Mouse (Mus musculus) heart, postnatal 0 days (tissue): ENCODE measurements around the gene Zfhx3. TPM values are rescaled to one million over a fixed set of nuclear protein-coding genes. Genes with fewer than 3 reads are reported as not detected.

ENCODE experiments used
- ATAC-seq: fragments of 200-750 bp; cut with Nextera tagmentation; 2 replicates; pipeline ENCODE4 v1.8.0; 2017; ENCODE audit warnings: low read depth, moderate number of reproducible peaks, moderate library complexity; ENCODE audit not compliant: insufficient read depth
- DNase-seq: peaks from one replicate; pipeline ENCODE4 v3.0.0-alpha.2; 2016; ENCODE audit warnings: low spot score
- H3K27ac ChIP-seq: fragments of 300-500 bp; sonication (generic); 2 replicates; pipeline ENCODE4 v1.5.1; 2014; ENCODE audit warnings: low read depth, mild to moderate bottlenecking
- H3K27me3 ChIP-seq: fragments of 300-500 bp; sonication (generic); 2 replicates; pipeline ENCODE4 v1.6.1; 2014; ENCODE audit warnings: low read length, mixed read lengths; ENCODE audit not compliant: control insufficient read depth, insufficient read depth
- H3K36me3 ChIP-seq: fragments of 300-500 bp; sonication (generic); replicated peaks from 2 replicates; pipeline ENCODE4 v1.6.1; 2014; ENCODE audit warnings: low read length, mixed read lengths; ENCODE audit not compliant: control insufficient read depth, insufficient read depth
- H3K4me1 ChIP-seq: fragments of 300-500 bp; sonication (generic); 2 replicates; pipeline ENCODE4 v1.6.1; 2014; ENCODE audit warnings: antibody characterized with exemption; ENCODE audit not compliant: control insufficient read depth, insufficient read depth
- H3K4me2 ChIP-seq: fragments of 300-500 bp; sonication (generic); 2 replicates; pipeline ENCODE4 v1.6.1; 2014; ENCODE audit warnings: low read depth, mild to moderate bottlenecking, low read length, moderate library complexity
- H3K4me3 ChIP-seq: fragments of 300-500 bp; sonication (generic); 2 replicates; pipeline ENCODE4 v1.5.1; 2014; ENCODE audit warnings: low read depth, low read length
- H3K9ac ChIP-seq: fragments of 300-500 bp; sonication (generic); replicated peaks from 2 replicates; pipeline ENCODE4 v1.6.1; 2014; ENCODE audit warnings: low read depth, low read length, mixed read lengths
- H3K9me3 ChIP-seq: fragments of 300-500 bp; sonication (generic); replicated peaks from 2 replicates; pipeline ENCODE4 v1.6.1; 2016; ENCODE audit warnings: low read length; ENCODE audit not compliant: control insufficient read depth
- CTCF ChIP-seq: IDR thresholded peaks from 2 replicates; pipeline ENCODE4 v1.5.1; 2016; ENCODE audit warnings: antibody characterized with exemption, control low read depth, low read depth
- EP300 ChIP-seq: IDR thresholded peaks from 2 replicates; pipeline ENCODE4 v1.6.1; 2016; ENCODE audit warnings: antibody characterized with exemption, low read depth
- WGBS: fragments of 180-500 bp; shearing (Covaris S2); extraction: QIAGEN DNeasy Blood & Tissue Kit; methylation state at CpG from one replicate; pipeline ENCODE4 v1.1.7; 2014; 5-methylcytosine and 5-hydroxymethylcytosine counted together
- polyA plus RNA-seq: library from polyadenylated mRNA; unstranded; fragments of >200 nt; fragmentation: Nextera tagmentation; extraction: Ambion mirVana; gene quantifications from 2 replicates; pipeline ENCODE4 v1.2.1, GENCODE M21; 2015
- total RNA-seq: library from RNA; depleted of rRNA; stranded (reverse); fragments of >200 nt; gene quantifications from 2 replicates; pipeline ENCODE4 v1.2.3, GENCODE M21; 2014; ENCODE audit warnings: low replicate concordance

The Zfhx3 gene
- total and polyA plus RNA-seq, 2 experiments from 2014 or later, result 2.0 to 2.5 TPM

DNA sequence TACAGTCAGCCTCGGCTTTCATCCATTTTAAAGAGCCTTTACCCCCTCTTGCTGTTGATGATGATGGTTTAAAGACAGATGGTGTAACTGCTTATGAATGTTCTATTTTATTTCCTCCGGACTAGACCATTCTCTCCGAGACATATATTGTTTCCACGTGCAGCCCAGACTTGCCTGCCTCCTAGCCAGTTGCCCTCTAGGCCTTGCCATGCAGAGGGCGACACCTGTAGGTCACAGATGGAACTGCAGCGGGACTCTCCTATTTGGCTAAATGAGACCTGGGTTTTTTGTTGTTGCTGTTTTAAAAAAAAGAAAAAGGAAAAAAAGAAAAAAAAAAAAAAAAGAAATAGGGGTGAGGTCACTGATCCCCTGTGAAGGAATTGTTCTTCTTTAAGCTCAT lies 969.1 kb downstream of the Zfhx3 start:
- Histone ChIP-seq H3K4me3 (no peak overlapping the region), H3K27me3 (no peaks in the 10 kb centered on the region), H3K4me2 (no peak overlapping the region), H3K9me3 (no peaks in the 10 kb centered on the region), H3K9ac (no peak overlapping the region), H3K27ac (peak overlapping the region; percentile 53; the same call in 1 of the 2 replicates), H3K4me1 (peaks cover 15% of the 10 kb centered on the region), H3K36me3 (no peaks in the 10 kb centered on the region)
- DNase-seq (peak; percentile 78), ATAC-seq (peak; percentile 57; the same call in 1 of the 2 replicates)
- 14% methylated on average over 6 of the region's 6 CpGs for WGBS
- TF ChIP-seq CTCF (peak; percentile 99), EP300 (no peak)

DNA sequence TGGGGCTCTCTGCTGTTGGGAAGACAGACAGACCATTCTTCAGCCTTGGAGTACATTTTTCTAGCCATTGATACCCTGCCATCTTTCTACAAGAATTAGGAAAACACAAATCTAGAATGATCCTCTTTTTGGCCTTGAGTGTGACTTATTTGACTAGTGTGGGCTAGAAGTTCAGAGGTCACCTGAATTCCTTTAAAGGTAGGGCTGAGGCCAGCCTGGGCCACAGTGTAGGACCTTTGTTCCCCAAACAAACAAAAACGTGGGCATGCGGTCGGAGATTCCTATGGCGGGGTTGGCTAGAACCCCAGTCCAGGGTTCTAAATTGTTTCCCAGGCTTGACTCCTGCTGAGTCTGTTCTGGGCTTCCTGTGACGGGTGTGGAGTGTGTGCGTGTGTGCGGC lies 970.6 kb downstream of the Zfhx3 start:
- 88% methylated on average over 7 of the region's 7 CpGs for WGBS

DNA sequence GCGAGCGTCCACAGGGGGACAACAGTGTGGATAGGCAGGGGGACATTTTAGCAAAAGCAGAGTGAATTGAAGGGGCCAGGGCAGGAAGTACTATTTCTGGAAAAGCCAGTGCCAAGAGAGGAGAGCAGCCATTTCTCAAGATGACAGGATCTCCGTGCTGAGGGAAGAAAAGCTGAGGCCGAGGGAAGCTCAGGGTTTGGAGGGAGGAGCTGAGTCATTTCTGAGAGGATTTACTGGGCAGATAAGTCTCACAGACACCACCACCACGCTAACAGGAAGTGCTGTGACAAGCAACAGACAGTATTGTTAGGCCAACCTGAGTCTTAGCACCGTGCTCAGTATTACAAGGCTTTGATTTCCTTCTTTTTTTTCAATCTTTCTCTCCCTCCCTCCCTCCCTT lies 973.0 kb downstream of the Zfhx3 start:
- ATAC-seq (no peak; the same call in 1 of the 2 replicates), DNase-seq (no peak)
- WGBS, result 30% methylated on average over 6 of the region's 6 CpGs
- H3K4me1 ChIP-seq, result peaks cover 14% of the 10 kb centered on the region
- H3K9ac ChIP-seq, result no peak overlapping the region
- no peaks in the 10 kb centered on the region for H3K36me3 ChIP-seq
- no peak overlapping the region for H3K4me3 ChIP-seq
- no peak overlapping the region for H3K4me2 ChIP-seq
- TF ChIP-seq EP300 (no peak), CTCF (no peak)
- no peaks in the 10 kb centered on the region for H3K27me3 ChIP-seq
- H3K9me3 ChIP-seq, result no peaks in the 10 kb centered on the region
- peak overlapping the region; percentile 16; the same call in 1 of the 2 replicates for H3K27ac ChIP-seq

More for the DNA sequence above, 970.6 kb downstream of the Zfhx3 start:
- Histone ChIP-seq H3K4me1 (peaks cover 15% of the 10 kb centered on the region), H3K4me2 (no peak overlapping the region), H3K4me3 (no peak overlapping the region), H3K9ac (no peak overlapping the region), H3K36me3 (no peaks in the 10 kb centered on the region), H3K27ac (no peak overlapping the region), H3K27me3 (no peaks in the 10 kb centered on the region), H3K9me3 (no peaks in the 10 kb centered on the region)
- TF ChIP-seq CTCF, result no peak
- no peak for TF ChIP-seq EP300
- no peak for ATAC-seq
- DNase-seq, result no peak

DNA sequence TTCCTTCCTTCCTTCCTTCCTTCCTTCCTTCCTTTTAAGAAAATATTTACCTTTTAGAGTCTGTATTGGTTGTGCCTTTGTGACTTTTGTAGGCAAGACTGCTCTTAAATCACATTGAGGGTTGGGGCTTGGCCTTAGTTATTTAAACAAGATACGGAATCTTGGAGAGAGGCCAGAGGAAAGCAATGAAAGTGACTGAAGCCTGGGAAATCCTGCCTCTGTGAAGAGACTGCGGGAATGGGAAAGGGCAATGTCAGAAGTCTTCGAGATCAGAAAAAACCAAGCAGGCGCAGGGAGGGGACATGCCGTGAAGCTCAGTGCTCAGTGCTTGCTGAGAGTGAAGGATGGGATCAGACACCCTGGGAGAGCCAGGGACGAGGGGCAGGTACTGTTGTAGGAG lies 973.4 kb downstream of the Zfhx3 start:
- ATAC-seq, result no peak
- Histone ChIP-seq H3K4me3 (no peak overlapping the region), H3K9me3 (no peaks in the 10 kb centered on the region), H3K4me1 (peaks cover 10% of the 10 kb centered on the region), H3K27me3 (no peaks in the 10 kb centered on the region), H3K27ac (peak overlapping the region; percentile 16; the same call in 1 of the 2 replicates), H3K36me3 (no peaks in the 10 kb centered on the region), H3K4me2 (no peak overlapping the region), H3K9ac (no peak overlapping the region)
- TF ChIP-seq EP300, result no peak
- no peak for TF ChIP-seq CTCF
- peak; percentile 45 for DNase-seq
- 42% methylated on average over 6 of the region's 6 CpGs for WGBS

DNA sequence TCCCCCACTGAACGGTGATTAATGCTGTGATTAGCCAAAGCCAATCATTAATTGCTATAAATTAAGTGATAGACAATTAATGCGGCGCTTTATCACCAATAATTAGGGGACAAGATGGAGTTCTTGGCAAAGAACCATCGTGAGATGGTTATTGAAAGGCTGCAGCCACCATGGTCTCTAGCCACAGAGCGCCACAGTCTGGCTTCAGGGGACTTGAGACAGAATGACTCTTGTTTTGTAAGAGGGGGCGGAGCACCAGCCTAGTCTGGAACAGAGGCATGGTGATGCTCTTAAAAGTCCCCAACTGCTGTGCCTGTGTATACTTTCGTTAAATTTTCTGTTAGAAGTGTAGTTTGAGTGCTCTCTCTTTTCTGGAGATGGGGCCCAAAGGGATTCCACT lies 977.7 kb downstream of the Zfhx3 start:
- Histone ChIP-seq H3K9me3 (no peaks in the 10 kb centered on the region), H3K9ac (no peak overlapping the region), H3K27ac (no peak overlapping the region), H3K4me1 (peaks cover 9% of the 10 kb centered on the region), H3K4me3 (no peak overlapping the region), H3K4me2 (no peak overlapping the region), H3K27me3 (no peaks in the 10 kb centered on the region), H3K36me3 (no peaks in the 10 kb centered on the region)
- TF ChIP-seq CTCF (no peak), EP300 (no peak)
- DNase-seq (no peak), ATAC-seq (no peak)
- 95% methylated on average over 7 of the region's 7 CpGs for WGBS

DNA sequence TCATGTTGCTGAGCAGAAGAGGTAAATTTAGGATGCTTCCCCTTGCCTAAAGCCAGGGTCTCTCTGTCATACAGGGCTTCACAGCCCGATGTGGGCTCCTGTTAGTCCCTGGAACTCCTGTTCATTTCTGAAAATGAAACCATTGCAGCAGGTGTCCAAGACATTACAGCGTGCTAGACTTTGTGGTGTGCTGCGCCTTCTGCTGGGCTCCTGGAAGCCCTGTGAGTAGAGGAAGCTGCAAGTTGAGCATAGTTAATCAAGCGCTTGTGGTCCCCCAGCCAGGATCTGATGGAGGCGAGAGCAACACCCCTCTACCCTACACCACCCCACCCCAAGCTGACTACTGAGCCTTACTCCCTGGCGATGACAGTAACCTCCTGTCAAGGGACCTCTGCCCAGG lies 980.7 kb downstream of the Zfhx3 start:
- Histone ChIP-seq H3K9ac (no peak overlapping the region), H3K27me3 (no peaks in the 10 kb centered on the region), H3K4me1 (peaks cover 16% of the 10 kb centered on the region; the same call in 1 of the 2 replicates), H3K27ac (no peak overlapping the region), H3K9me3 (no peaks in the 10 kb centered on the region), H3K36me3 (no peaks in the 10 kb centered on the region), H3K4me2 (no peak overlapping the region), H3K4me3 (no peak overlapping the region)
- no peak for ATAC-seq
- DNase-seq, result no peak
- TF ChIP-seq EP300 (no peak), CTCF (no peak)
- 89% methylated on average over 6 of the region's 6 CpGs for whole genome bisulfite sequencing
